Mouse (Mus musculus) T-cell, adult 2 months (primary cell): ENCODE measurements at regions not wholly inside any gene's neighbourhood (a gene's known extent, or its start where the extent isn't known, plus 50 kb on each side); places are given as distances from the start of the nearest gene placed in this dataset.

Experiments
- DNase-seq: peaks from one replicate; pipeline ENCODE4 v3.0.0; 2022; ENCODE audit warnings: low spot score

DNA sequence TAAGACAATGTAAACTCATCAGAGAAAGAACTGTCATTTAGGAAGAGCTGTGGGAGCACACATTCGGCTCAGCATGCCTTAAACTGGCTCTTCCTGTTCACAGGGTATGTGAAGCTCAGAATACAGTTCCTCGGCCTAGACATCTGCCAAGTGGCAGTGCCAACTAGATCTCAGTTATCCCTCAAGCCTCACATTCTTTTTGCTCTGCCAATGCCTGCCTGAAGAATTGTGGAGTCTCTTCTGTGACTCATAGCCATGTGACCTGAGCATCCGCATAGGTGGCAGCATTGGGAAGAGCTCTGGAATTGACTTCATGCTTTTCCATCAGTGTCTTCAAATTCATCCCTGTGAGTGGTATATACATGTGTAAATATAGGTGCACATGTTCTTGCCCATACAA lies 59.7 kb downstream of the Prlhr start:
- no peak for DNase-seq

DNA sequence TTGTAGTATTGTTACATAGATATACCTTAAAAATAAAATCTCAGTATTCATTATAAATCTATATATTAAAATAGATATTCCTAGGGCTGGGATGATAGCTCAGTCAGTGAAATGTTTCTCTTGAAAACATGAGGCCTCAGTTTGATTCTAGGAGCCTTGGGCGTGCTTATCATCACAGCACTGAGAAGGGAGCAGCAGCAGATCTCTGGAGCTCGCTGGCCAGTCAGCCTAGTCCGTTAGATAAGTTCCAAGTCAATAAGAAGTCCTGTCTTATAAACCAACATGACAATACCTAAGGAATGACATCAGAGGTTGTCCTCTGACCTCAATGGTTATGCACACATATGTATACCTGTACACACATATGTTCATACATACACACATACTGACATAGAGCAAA lies 68.7 kb downstream of the Prlhr start:
- no peak for DNase-seq

DNA sequence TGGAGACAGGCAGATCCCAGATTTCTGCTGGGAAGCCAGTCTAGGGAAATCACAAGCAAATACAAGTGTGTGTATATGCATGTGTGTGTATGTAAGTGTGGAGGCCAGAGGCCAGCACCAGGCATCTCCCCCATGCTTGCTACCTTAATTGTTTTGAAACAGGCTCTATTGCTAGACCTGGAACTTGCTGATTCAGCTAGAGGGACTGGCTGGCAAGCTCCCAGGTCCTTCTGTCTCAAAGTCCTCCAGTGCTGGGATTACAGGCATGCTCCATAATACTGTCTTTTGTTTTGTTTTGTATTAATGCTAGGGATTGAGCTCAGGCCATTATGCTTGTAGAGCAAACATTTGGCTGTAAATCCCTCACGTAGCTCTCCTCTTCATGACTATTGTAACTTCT lies 70.4 kb downstream of the Prlhr start:
- no peak for DNase-seq

DNA sequence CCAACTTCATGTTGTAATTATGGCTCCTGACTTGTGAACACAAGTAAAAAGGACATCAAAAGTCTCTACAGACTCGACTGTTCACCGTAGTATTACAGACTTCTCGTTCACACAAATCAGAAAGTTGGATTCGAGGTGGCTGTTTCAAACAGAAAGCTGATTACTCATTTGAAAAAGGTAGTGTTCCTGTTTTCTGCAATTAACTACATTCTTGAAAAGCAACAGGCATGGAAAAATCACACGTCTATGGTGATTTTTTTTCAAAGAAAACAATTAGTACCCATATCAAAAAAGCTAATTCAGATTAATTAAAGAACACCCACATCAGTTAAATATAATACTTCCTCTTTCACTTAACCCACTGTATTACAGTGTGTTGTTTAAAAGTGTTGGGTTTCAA lies 71.5 kb downstream of the Prlhr start:
- no peak for DNase-seq

DNA sequence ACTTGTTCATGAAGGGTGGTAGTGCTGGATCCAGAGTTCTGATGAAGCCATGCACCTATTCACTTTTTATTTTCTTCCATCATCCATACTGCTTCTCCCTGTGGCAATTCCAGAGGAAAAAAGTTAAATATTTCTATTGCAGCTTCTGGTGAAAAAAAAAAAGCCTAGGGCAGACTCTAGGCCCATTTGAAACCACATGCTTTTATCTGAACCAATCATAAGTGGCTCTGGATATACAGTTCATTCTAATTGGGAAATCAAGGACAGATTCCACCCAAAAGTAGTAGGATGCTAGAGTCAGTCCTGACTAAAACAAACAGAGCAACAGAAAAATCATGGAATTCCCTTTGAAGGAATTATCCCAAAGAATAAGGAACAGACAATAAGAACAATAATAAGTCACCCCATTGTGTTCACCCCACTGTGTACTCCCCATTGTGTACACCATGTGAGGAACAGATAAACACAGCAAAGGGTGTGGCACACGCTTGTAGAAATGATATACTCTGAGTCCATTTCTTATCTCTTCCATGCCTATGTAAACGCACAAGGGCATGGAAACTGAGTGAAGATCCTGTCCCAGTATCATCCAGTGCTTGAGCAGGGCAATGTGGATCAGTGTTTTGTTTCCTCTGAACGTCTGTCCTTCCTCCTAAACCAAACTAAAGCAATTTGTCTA lies 81.4 kb downstream of the Prlhr start:
- no peak for DNase-seq

DNA sequence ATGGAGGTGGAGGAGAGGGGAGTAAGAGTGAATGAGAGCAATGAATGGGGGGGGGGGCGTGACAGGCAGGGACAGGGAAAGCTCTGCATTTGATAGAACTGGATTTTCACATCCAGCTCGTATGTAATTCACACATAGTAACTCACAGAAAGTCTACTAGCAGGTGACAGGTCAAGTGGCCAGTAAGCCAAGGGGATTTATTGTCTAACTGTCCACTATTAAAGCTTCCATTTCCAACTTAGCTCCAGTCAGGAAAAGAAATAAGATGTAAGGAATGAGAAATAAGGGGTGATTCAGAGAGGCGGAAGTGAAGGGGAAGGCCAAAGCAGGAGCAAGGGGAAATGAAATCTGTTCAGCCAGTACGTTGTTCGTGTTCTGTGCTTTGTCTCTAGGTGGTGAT lies 83.4 kb downstream of the Prlhr start:
- no peak for DNase-seq

DNA sequence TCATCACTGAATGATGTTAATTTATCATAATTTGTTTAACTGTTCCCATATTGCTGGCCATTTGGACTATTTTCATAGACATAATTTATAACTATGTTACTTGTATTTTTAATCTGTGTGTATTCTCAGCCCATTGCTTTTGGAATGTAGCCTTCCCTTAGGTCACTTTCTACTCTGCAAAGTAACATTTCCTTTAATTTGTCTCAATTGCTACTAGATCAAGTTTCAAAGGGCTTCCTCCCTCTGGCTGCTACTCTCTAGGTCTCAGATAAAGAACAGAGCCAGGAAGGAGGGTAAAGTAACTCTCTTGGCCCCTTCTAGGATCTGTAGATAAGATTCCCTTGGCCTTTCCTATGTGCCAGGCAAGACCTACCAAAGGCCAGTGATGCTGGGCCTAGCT lies 85.4 kb downstream of the Prlhr start:
- DNase-seq = no peak

DNA sequence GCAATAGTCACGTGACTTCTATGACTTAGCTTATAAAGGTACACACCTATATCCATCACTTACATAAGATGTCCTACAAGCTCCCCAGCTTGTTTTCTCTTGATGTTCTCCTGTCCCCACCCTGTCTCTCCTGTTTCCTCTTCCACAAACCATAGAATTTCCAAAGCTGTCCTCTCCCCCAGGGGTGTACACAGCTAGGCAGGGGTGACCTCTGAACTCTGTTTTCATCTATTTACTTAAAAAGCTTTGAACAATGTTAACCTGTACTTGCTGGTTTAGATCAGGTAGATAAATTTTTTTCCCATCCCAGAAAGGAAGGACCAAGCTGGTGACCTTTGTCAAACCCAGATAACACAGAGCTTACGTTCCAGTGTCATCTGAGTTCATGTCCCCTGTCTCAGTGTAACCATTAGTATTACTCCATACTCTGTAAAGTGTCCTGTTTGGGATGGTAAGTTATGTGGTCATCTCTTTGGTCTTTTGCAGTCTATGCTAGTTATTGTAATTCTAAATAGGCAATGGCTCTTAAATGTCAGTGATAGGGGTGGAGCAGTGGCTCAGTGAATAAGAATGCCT lies 89.0 kb downstream of the Prlhr start:
- DNase-seq = no peak

DNA sequence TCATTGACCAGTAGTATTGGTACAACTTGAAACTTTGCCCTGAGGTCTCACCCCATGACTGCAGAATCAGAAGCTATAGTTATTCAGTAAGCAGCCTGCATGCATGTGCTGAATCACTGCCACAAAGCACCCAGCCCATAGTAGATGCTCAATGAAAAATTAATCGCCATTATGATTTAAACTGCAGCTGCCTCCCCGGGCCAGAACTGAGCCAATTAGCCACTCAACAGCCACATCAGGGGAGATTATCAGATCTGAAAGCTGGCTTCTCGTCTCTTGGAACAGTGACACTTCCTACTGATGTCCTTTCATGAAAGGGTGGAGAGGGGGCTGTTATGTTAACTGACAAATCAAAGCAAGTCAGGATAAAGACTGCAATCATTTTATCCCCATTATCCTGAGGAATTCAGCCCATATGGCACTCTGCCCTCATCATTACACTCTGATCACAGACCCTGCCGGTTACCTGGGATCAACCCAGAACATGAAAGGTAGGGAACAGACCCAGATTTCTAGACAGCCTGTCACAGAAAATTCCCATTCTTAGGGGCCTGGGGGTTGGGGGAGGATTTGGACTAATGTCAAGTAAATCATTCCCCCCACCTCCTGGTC lies 104.0 kb downstream of the Prlhr start:
- DNase-seq = no peak

DNA sequence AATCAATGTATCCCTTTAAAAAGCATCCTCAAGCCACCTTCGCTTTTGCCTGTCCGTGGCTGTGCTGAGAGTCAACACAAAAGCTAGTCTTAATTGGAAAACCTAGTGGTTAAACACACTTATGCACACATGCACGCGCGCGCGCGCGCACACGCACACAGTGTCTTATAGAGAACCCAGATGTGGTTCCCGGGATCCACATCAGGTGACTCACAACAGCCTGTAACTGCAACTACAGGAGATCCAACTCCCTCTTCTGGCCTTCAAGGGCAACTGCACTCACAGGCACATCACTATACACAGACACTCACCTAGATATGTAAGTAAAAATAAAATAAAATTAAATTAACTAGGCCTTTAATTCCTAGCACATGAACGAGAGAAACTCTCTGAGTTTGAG lies 118.4 kb upstream of the Fam204a start:
- no peak for DNase-seq

DNA sequence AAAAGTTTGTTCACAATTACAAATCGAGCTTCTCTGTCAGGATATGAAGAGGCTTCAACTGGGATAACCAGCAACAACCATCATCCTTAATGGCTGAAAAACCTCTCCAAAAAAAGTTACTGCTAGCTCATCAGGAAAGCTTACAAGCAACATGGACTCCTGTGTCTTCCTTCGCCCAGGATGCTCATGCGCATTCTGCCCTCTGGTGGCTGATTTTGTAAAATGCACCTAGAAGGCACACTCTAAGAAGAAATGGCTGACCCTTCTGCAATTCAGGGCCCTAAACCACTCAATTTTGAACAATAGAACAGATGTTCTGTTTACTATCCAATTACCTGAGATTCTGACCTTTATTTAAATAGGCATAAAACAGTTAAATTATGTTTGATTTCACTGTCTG lies 115.0 kb upstream of the Fam204a start:
- peak; percentile 5 for DNase-seq

DNA sequence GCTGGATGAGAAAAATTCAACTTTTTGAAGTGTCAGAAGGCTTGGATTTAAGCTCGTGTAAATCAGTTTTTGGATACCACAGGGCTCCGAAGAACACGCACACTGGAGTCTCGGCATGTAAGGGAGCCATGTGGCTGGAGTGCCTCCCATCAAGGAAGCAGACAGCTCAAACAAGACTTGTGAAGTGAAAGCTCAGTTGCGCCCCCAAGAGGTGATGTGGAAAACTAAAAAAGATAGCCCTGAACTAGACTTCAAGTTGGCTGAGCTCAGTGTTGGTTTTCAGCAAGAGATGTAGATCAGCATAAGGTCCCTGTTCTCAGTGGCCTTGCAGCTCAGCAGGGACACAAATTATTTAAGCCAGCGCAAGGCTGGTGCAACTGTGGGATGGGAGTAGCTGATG lies 113.7 kb upstream of the Fam204a start:
- no peak for DNase-seq

DNA sequence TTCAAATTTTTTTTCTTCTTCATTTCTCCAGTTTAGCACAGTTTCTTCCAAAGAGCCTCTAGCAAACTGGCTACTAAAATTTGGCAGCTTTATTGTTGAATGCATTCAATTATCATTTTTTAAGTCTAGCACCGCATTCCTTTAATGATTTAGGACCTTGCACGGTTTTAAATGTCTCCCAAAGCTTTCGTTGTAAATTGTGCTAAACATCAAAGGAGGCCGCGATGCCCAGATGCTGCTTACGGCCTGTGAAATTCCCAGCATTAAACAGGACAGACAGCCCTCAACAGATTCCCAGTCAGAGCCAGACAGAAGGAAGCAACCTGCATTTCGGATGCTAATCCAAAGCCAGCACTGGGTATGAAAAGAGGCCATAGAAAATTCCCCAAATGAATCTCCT lies 108.0 kb upstream of the Fam204a start:
- DNase-seq = no peak

DNA sequence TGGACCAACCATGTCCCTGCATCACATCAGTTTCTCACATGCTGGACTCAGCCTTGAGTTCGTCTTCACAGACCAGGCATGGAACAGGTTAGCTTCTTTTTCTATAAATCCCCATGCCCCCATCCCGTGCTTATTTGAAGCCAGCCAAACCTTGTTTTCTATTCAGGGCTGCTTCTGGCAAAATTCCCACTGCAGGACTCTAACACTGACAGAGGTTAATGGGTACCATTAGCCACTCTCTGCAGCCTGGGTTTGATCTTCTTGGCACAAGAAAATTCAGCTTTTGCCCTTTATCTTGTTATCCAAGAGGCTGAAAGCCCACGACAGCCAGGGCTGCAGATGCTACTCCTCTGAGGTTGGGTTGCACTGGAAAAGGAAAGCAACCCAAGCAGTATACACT lies 101.8 kb upstream of the Fam204a start:
- no peak for DNase-seq

DNA sequence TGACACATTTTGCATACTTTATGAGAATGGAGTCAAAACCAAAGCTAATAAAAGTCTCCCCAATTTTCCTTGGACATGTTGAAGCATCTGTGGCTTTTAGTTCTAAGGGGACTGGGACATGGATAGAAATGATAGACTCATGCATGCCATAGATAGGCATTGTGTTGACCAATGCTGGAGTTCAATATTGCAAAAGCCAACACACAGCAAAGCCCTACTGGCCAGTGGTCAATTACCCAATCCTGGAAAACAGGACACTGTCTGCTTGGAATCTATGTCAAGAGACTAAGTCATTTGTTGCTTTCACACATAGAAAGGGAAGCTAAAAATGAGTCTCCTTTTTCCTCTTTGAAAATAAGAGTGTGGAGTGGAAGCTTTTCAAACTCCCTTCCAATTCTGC lies 99.1 kb upstream of the Fam204a start:
- DNase-seq = no peak

DNA sequence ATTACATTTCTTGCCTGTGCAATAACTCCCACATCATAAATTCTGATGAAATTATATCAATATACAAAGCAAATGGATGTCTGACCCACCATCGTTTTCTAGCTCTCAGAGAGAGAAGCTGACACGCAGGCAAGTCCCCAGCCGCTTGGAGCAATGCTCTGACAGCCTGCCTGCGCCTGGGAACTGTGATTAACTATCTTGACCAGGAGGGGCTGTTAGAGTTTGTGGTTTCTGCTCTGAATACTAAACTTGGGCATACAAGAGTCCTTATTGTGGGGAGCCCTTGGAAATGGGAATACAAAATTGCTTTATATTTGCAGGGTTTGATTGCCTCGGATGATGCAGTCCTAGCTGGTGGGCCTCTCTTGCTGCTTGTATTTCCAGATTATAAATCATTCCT lies 98.6 kb upstream of the Fam204a start:
- DNase-seq = no peak

DNA sequence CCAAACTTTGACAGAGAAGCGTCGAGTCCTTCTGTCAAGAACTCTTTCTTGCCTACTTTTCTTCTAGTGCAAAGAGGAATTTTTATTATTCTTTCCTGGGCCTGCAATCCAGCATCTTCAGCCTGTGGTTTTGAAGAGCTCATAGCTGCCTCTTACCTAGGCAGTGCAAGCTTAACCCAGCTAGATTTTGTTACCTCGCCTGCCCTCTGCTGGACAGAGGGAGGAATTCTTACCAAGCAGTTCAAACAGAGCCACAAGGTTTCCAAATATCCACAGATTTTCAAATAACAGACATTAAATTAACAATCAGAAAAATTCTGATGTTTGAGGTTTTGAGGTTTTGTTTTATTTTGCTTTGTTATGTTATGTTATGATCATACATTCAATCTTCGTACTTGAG lies 84.1 kb upstream of the Fam204a start:
- DNase-seq = peak; percentile 28

DNA sequence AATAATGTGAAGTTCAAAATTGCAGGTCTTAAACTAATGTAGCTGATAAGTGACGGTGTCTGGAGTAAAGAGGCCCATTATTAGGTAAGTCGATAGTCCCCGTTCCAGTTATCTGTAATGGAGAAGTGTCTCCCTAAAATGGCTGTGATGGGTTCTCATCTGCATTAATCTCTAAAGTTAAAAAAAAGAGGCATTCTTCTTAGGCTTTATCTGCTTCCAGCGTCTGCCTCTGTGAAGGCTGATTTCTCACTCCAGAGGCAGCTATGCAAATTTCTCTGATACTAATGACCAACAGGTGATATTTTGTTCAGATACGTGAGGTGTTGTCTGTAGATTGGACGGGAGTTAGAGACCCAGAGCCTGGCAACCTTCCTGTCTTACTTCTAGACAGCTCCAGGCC lies 75.9 kb upstream of the Fam204a start:
- no peak for DNase-seq

DNA sequence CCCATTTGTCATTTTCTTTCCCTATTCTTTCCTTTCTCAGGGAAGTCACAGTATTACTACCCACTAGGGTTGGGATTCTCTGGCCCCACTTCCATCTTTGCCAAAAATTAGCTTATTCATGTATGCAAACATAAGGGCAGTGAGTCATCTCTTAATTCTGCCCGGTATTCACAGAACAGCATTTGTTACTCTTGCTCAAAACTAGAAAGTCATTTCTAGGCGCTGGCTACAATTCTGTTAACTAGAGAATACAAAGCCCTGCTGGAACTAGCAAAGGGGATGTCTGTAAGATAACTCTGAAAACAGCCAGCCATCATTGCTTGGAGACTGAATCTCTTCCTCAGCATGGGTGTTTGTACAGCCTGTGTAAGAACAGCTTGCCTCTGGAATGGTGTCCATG lies 74.4 kb upstream of the Fam204a start:
- DNase-seq = no peak

DNA sequence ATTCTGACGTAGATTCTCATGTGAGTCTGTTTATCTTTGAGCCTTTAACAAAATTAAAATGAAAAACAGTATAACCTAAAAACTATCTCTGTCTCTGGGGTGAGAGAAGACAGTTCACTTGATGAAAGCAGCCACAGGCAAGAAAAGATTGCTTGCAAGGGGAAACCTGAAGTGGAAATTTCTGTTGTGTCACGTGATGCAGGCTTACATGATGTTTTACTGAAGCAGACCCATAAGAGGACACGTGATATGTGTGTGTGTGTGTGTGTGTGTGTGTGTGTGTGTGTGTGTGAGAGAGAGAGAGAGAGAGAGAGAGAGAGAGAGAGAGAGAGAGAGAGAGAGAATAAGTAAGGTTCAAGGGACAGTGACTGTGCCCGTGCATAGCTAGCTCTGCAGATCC lies 63.7 kb upstream of the Fam204a start:
- DNase-seq = no peak

DNA sequence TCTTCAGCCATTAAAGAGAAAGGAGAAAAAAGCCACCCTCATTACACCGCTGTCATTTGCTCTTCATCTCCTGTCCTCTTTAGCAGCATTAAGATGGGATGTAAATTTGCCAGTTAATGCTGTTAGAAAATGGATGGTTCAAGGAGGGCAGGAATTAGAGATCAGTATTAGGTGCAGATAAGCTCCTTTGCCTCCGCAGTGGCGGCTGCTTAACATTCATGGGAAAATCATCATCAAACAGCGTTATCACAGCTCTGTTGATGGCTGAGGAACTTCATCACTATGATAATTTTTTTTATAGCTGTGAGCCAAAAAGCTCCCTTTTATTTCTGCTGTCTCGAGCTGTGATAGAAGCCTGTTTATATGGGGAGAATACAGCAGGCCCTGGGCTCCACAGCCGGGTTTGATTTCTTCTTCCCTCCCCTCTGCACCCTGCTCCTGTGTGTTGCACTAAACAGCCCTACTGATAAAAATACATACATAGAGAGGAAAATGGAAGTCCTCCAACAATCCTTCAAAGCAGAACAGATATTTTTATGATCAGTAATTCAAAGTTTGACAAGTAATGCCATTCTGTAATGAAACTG lies 60.4 kb upstream of the Fam204a start:
- DNase-seq = no peak

DNA sequence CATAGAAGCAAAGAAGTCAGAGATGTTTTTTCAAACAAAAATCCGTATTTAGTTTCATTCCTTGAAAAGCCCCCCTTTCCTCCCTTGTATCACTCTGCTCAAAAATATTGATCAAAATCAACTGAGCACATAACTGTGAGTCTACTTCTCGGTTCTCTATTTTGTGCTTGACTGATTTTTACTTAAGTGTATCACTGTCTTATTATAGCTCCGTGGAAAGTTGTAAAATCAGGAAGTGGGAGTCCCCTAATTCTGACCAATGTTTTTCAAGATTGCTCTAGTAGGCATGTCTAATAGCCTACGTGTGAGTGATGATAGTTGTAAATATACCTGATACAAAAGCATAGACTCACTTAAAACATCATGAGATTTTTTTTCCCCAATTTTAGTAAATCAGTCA lies 58.4 kb upstream of the Fam204a start:
- no peak for DNase-seq
